Mouse (Mus musculus) forebrain, embryonic 16.5 days (tissue): Measurements from ENCODE around the gene Hnrnph2. TPM values are rescaled to one million over a fixed set of nuclear protein-coding genes. Genes with fewer than 3 reads are reported as not detected.
A peak's percentile ranks its signal among the peaks of the same experiment; 100 is the strongest.

Source experiments
- ATAC-seq: fragments of 200-750 bp; cut with Nextera tagmentation; 2 replicates; pipeline ENCODE4 v1.8.0; 2017; ENCODE audit warnings: mild to moderate bottlenecking, moderate library complexity
- H3K27ac ChIP-seq: fragments of 300-500 bp; sonication (generic); 2 replicates; pipeline ENCODE4 v1.5.1; 2014; ENCODE audit warnings: low read length, control low read depth
- H3K27me3 ChIP-seq: fragments of 300-500 bp; sonication (generic); replicated peaks from 2 replicates; pipeline ENCODE4 v1.6.1; 2014; ENCODE audit warnings: low read length; ENCODE audit not compliant: control insufficient read depth, insufficient read depth
- H3K36me3 ChIP-seq: fragments of 300-500 bp; sonication (generic); 2 replicates; pipeline ENCODE4 v1.6.1; 2014; ENCODE audit not compliant: control insufficient read depth, insufficient read depth
- H3K4me1 ChIP-seq: fragments of 300-500 bp; sonication (generic); replicated peaks from 2 replicates; pipeline ENCODE4 v1.6.1; 2014; ENCODE audit warnings: low read length; ENCODE audit not compliant: control insufficient read depth, insufficient read depth
- H3K4me2 ChIP-seq: fragments of 300-500 bp; sonication (generic); 2 replicates; pipeline ENCODE4 v1.6.1; 2014; ENCODE audit warnings: mild to moderate bottlenecking, low read length, control low read depth
- H3K4me3 ChIP-seq: fragments of 300-500 bp; sonication (generic); replicated peaks from 2 replicates; pipeline ENCODE4 v1.5.1; 2014; ENCODE audit warnings: mild to moderate bottlenecking, low read length, control low read depth
- H3K9ac ChIP-seq: fragments of 300-500 bp; sonication (generic); replicated peaks from 2 replicates; pipeline ENCODE4 v1.6.1; 2014; ENCODE audit warnings: low read depth, low read length, control low read depth
- H3K9me3 ChIP-seq: fragments of 300-500 bp; sonication (generic); 2 replicates; pipeline ENCODE4 v1.6.1; 2016; ENCODE audit warnings: low read length; ENCODE audit not compliant: control insufficient read depth
- WGBS: fragments of 180-500 bp; shearing (Covaris S2); extraction: QIAGEN DNeasy Blood & Tissue Kit; methylation state at CpG from one replicate; pipeline ENCODE4 v1.1.7; 2014; 5-methylcytosine and 5-hydroxymethylcytosine counted together
- polyA plus RNA-seq: library from polyadenylated mRNA; unstranded; fragments of >200 nt; fragmentation: Nextera tagmentation; extraction: Ambion mirVana; gene quantifications from 2 replicates; pipeline ENCODE4 v1.2.1, GENCODE M21; 2015

Gene Hnrnph2
- polyA plus RNA-seq, 1 experiment from 2014 or later: 177 TPM

- no peaks in the 10 kb centered on the region for H3K36me3 ChIP-seq
- H3K27me3 ChIP-seq: no peaks in the 10 kb centered on the region
- 87% methylated on average over 11 of the region's 11 CpGs for WGBS
- no peak for ATAC-seq
- H3K4me3 ChIP-seq: no peak within 1 kb of the TSS
- no peaks in the 10 kb centered on the region for H3K9me3 ChIP-seq
- H3K9ac ChIP-seq: no peak within 1 kb of the TSS
- no peak within 1 kb of the TSS for H3K27ac ChIP-seq
- no peak within 1 kb of the TSS for H3K4me2 ChIP-seq
- H3K4me1 ChIP-seq: peaks cover 5% of the 10 kb centered on the region; the same call in 1 of the 2 replicates
Measured at GRCm38 (mm10) chrX:134582888-134583669, 17.9 kb upstream of the Hnrnph2 start, which contains the start of gene Btk. Gene Btk, minus strand, starts transcription at chrX:134583570.

- Histone ChIP-seq H3K9me3 (no peaks in the 10 kb centered on the region), H3K27me3 (no peaks in the 10 kb centered on the region), H3K27ac (peak within 1 kb of the TSS; percentile 82), H3K4me3 (peak within 1 kb of the TSS; percentile 53), H3K36me3 (no peaks in the 10 kb centered on the region), H3K9ac (peak within 1 kb of the TSS; percentile 62), H3K4me2 (peak within 1 kb of the TSS; percentile 67), H3K4me1 (peaks cover 5% of the 10 kb centered on the region; the same call in 1 of the 2 replicates)
- 17% methylated on average over 45 of the region's 45 CpGs for WGBS
- peak; percentile 99 for ATAC-seq
Measured at GRCm38 (mm10) chrX:134585103-134586002, 15.6 kb upstream of the Hnrnph2 start, which contains the start of gene Rpl36a. Gene Rpl36a, plus strand, starts transcription at chrX:134585654.

GRCm38 (mm10) chrX:134586447-134586846, 14.5 kb upstream of the Hnrnph2 start:
- Histone ChIP-seq H3K4me2 (peak overlapping the region; percentile 67), H3K9ac (peak overlapping the region; percentile 62), H3K36me3 (no peaks in the 10 kb centered on the region), H3K9me3 (no peaks in the 10 kb centered on the region), H3K27me3 (no peaks in the 10 kb centered on the region), H3K4me1 (peaks cover 5% of the 10 kb centered on the region; the same call in 1 of the 2 replicates), H3K27ac (no peak overlapping the region), H3K4me3 (peak overlapping the region; percentile 53)
- WGBS: 37% methylated on average over 8 of the region's 8 CpGs
- no peak for ATAC-seq

- H3K27me3 ChIP-seq: no peaks in the 10 kb centered on the region
- no peaks in the 10 kb centered on the region for H3K36me3 ChIP-seq
- H3K4me1 ChIP-seq: peaks cover 5% of the 10 kb centered on the region; the same call in 1 of the 2 replicates
- 76% methylated on average over 4 of the region's 4 CpGs for WGBS
- H3K9ac ChIP-seq: no peak overlapping the region
- H3K4me3 ChIP-seq: no peak overlapping the region
- no peak for ATAC-seq
- H3K9me3 ChIP-seq: no peaks in the 10 kb centered on the region
- no peak overlapping the region for H3K27ac ChIP-seq
- no peak overlapping the region for H3K4me2 ChIP-seq
Measured at GRCm38 (mm10) chrX:134588261-134588660, 12.7 kb upstream of the Hnrnph2 start.

- no peak overlapping the region for H3K4me3 ChIP-seq
- H3K4me2 ChIP-seq: no peak overlapping the region
Measured at GRCm38 (mm10) chrX:134588997-134589396, 12.0 kb upstream of the Hnrnph2 start.

GRCm38 (mm10) chrX:134589836-134590235, 11.1 kb upstream of the Hnrnph2 start:
- Histone ChIP-seq H3K27ac (no peak overlapping the region), H3K9ac (no peak overlapping the region), H3K27me3 (no peaks in the 10 kb centered on the region), H3K9me3 (no peaks in the 10 kb centered on the region), H3K4me3 (no peak overlapping the region), H3K36me3 (no peaks in the 10 kb centered on the region), H3K4me1 (peaks cover 5% of the 10 kb centered on the region; the same call in 1 of the 2 replicates), H3K4me2 (no peak overlapping the region)
- WGBS: 61% methylated on average over 5 of the region's 5 CpGs
- no peak for ATAC-seq

More at GRCm38 (mm10) chrX:134588997-134589396, 12.0 kb upstream of the Hnrnph2 start:
- Histone ChIP-seq H3K27ac (no peak overlapping the region), H3K27me3 (no peaks in the 10 kb centered on the region), H3K9ac (no peak overlapping the region), H3K36me3 (no peaks in the 10 kb centered on the region), H3K4me1 (peaks cover 5% of the 10 kb centered on the region; the same call in 1 of the 2 replicates), H3K9me3 (no peaks in the 10 kb centered on the region)
- no peak for ATAC-seq
- WGBS: 87% methylated on average over 3 of the region's 3 CpGs

- peak overlapping the region; percentile 54; the same call in 1 of the 2 replicates for H3K27ac ChIP-seq
- peak overlapping the region; percentile 56 for H3K4me3 ChIP-seq
- H3K27me3 ChIP-seq: no peaks in the 10 kb centered on the region
- H3K9ac ChIP-seq: peak overlapping the region; percentile 48
- peak overlapping the region; percentile 63 for H3K4me2 ChIP-seq
- H3K4me1 ChIP-seq: peaks cover 10% of the 10 kb centered on the region
- no peaks in the 10 kb centered on the region for H3K36me3 ChIP-seq
- no peaks in the 10 kb centered on the region for H3K9me3 ChIP-seq
- 30% methylated on average over 10 of the region's 10 CpGs for WGBS
- ATAC-seq: no peak
Measured at GRCm38 (mm10) chrX:134599922-134600565, 935 bp upstream of the Hnrnph2 start.

GRCm38 (mm10) chrX:134601380-134602120, 571 bp downstream of the Hnrnph2 start:
- Histone ChIP-seq H3K9ac (peak overlapping the region; percentile 66), H3K4me1 (peaks cover 10% of the 10 kb centered on the region), H3K9me3 (no peaks in the 10 kb centered on the region), H3K27ac (peak overlapping the region; percentile 96), H3K4me3 (peak overlapping the region; percentile 56), H3K36me3 (no peaks in the 10 kb centered on the region), H3K27me3 (no peaks in the 10 kb centered on the region), H3K4me2 (peak overlapping the region; percentile 65)
- peak; percentile 79 for ATAC-seq
- WGBS: 17% methylated on average over 42 of the region's 43 CpGs
